Mouse (Mus musculus): Measurements from ENCODE around the gene S100a6. TPM values are rescaled to one million over a fixed set of nuclear protein-coding genes. Genes with fewer than 3 reads are reported as not detected.

Gene S100a6
- polyA plus RNA-seq, 1 experiment from 2014 or later = 5.7 TPM

- H3K4me1 ChIP-seq = peaks cover 7% of the 10 kb centered on the region
- no peaks in the 10 kb centered on the region for H3K36me3 ChIP-seq
- no peaks in the 10 kb centered on the region for H3K9me3 ChIP-seq (replicated peaks)
- 63% methylated on average over 11 of the region's 11 CpGs for WGBS (ENCODE audit: insufficient replicate concordance)
- H3K27me3 ChIP-seq (replicated peaks) = peaks cover 14% of the 10 kb centered on the region; the same call in 1 of the 2 replicates
- H3K27ac ChIP-seq = no peak overlapping the region
- H3K4me2 ChIP-seq = no peak overlapping the region
- H3K9ac ChIP-seq = no peak overlapping the region
- ATAC-seq = no peak
- no peak overlapping the region for H3K4me3 ChIP-seq
Observed at GRCm38 (mm10) chr3:90614611-90615251, 2.0 kb downstream of the S100a6 start.

DNA sequence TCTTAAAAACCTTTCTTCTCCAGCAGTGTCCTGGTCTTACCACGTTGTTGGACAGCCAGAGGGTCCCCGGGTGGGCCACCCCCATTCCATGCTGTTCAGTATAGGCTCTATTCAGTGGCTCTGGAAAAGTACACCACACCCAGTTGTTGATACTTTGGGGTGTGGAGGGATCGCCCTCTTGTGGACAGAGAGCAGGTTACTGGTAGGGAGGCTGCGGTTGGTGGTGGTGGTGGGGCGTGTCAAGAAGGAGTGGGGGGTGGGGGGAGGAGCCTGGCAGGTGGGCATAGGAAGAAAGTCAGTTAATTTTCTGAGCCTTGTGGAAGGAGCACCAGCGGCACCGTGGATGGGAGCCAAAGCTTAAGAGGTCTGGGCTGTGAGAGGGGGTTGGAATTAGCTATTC, 2.7 kb downstream of the S100a6 start:
- Histone ChIP-seq H3K27ac (no peak overlapping the region), H3K9me3 (replicated peaks) (no peaks in the 10 kb centered on the region), H3K4me2 (no peak overlapping the region), H3K27me3 (replicated peaks) (peaks cover 14% of the 10 kb centered on the region; the same call in 1 of the 2 replicates), H3K9ac (no peak overlapping the region), H3K4me3 (no peak overlapping the region), H3K36me3 (no peaks in the 10 kb centered on the region), H3K4me1 (peaks cover 7% of the 10 kb centered on the region)
- peak; percentile 46; the same call in 1 of the 2 replicates for ATAC-seq
- 5% methylated on average over 7 of the region's 7 CpGs for WGBS (ENCODE audit: insufficient replicate concordance)

DNA sequence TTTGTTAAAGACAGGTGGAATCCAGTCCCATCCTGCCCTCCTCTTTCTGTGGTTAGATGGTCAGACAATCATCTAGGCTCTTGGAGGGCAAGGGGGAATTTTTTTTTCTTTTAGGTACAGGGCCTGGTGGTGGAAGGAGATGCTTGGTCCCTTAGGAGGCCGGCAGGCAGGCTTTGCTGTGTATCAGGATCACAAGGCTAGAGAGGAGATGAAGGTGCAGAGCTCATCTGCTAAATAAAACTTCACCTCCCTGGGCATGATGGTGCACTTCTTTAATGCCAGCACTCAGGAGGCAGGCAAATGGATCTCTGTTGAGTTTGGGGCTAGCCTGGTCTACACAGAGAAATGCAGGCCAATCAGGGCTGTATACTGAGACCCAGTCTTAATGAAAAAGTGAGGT, 3.2 kb downstream of the S100a6 start:
- Histone ChIP-seq H3K4me2 (no peak overlapping the region), H3K27me3 (replicated peaks) (peaks cover 14% of the 10 kb centered on the region; the same call in 1 of the 2 replicates), H3K4me3 (no peak overlapping the region), H3K9me3 (replicated peaks) (no peaks in the 10 kb centered on the region), H3K4me1 (peaks cover 7% of the 10 kb centered on the region), H3K9ac (no peak overlapping the region), H3K27ac (no peak overlapping the region), H3K36me3 (no peaks in the 10 kb centered on the region)
- ATAC-seq = no peak
- WGBS (ENCODE audit: insufficient replicate concordance) = 67% methylated on average over 1 of the region's 1 CpGs

- no peaks in the 10 kb centered on the region for H3K36me3 ChIP-seq
- no peak for ATAC-seq
- WGBS (ENCODE audit: insufficient replicate concordance) = 0% methylated on average over 1 of the region's 1 CpGs
Observed at GRCm38 (mm10) chr3:90617586-90617985, 4.9 kb downstream of the S100a6 start.

DNA sequence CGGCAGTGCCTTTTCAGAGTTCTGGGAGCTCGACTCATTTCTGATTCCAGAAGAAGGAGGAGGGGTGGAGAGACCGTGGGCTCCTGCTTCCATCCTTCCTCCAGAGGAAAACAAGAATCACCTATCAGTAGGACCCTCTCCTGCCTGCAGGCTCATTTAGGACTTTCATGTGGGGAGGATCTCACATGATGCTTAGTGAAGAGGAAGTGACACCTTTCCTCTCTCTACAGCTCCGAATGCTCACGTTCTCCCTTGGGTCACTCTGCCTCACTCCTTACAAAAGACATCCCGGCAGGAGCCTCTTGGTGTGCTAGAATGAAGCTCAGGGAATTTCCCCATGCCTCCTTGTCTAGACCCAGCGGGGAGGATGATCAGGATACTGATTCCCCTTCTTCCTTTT, 8.9 kb downstream of the S100a6 start:
- no peak overlapping the region for H3K27ac ChIP-seq
- no peaks in the 10 kb centered on the region for H3K36me3 ChIP-seq
- H3K9ac ChIP-seq = no peak overlapping the region
- H3K9me3 ChIP-seq (replicated peaks) = no peaks in the 10 kb centered on the region
- H3K4me2 ChIP-seq = no peak overlapping the region
- WGBS (ENCODE audit: insufficient replicate concordance) = 28% methylated on average over 7 of the region's 7 CpGs
- H3K4me1 ChIP-seq = no peaks in the 10 kb centered on the region
- no peak overlapping the region for H3K4me3 ChIP-seq
- H3K27me3 ChIP-seq (replicated peaks) = peaks cover 4% of the 10 kb centered on the region; the same call in 1 of the 2 replicates
- no peak for ATAC-seq

More at GRCm38 (mm10) chr3:90617586-90617985, 4.9 kb downstream of the S100a6 start:
- Histone ChIP-seq H3K4me3 (no peak overlapping the region), H3K4me1 (peaks cover 7% of the 10 kb centered on the region), H3K9me3 (replicated peaks) (no peaks in the 10 kb centered on the region), H3K27ac (no peak overlapping the region), H3K4me2 (no peak overlapping the region), H3K27me3 (replicated peaks) (peaks cover 18% of the 10 kb centered on the region; the same call in 1 of the 2 replicates), H3K9ac (no peak overlapping the region)

- no peak for ATAC-seq
- no peaks in the 10 kb centered on the region for H3K9me3 ChIP-seq (replicated peaks)
- 49% methylated on average over 2 of the region's 2 CpGs for WGBS (ENCODE audit: insufficient replicate concordance)
- H3K27me3 ChIP-seq (replicated peaks) = peaks cover 4% of the 10 kb centered on the region; the same call in 1 of the 2 replicates
- H3K4me3 ChIP-seq = no peak overlapping the region
- no peaks in the 10 kb centered on the region for H3K36me3 ChIP-seq
- no peak overlapping the region for H3K27ac ChIP-seq
- H3K4me1 ChIP-seq = no peaks in the 10 kb centered on the region
- H3K4me2 ChIP-seq = no peak overlapping the region
- no peak overlapping the region for H3K9ac ChIP-seq
Observed at GRCm38 (mm10) chr3:90623435-90624071, 10.9 kb downstream of the S100a6 start.

DNA sequence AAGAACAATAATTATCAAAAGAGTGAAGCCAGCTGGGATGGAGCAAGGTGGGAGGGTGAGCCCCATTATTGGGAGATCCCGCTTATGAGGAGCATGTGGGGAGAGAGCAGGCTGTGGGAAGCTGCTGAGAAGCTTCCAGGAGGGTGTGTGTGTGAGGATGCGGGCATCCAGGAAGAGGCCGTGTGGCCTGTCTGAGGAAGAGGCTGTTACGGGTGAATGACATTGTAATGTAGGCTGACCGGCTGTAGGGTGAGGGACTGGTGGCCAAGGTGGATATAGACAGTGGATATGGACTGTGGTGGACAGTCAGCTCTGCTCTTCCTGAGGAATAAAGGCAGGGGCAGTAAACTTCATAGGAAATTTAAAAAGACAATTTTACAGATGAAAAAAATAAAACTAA, 12.8 kb downstream of the S100a6 start:
- no peak overlapping the region for H3K4me3 ChIP-seq
- H3K4me1 ChIP-seq = no peaks in the 10 kb centered on the region
- no peaks in the 10 kb centered on the region for H3K36me3 ChIP-seq
- ATAC-seq = no peak
- H3K9me3 ChIP-seq (replicated peaks) = no peaks in the 10 kb centered on the region
- no peak overlapping the region for H3K4me2 ChIP-seq
- 61% methylated on average over 5 of the region's 5 CpGs for WGBS (ENCODE audit: insufficient replicate concordance)
- H3K9ac ChIP-seq = no peak overlapping the region
- H3K27ac ChIP-seq = no peak overlapping the region
- H3K27me3 ChIP-seq (replicated peaks) = peaks cover 4% of the 10 kb centered on the region; the same call in 1 of the 2 replicates

GRCm38 (mm10) chr3:90626266-90627021, 13.8 kb downstream of the S100a6 start:
- Histone ChIP-seq H3K9me3 (replicated peaks) (no peaks in the 10 kb centered on the region), H3K27ac (no peak overlapping the region), H3K36me3 (no peaks in the 10 kb centered on the region), H3K4me3 (no peak overlapping the region), H3K4me1 (no peaks in the 10 kb centered on the region), H3K27me3 (replicated peaks) (no peaks in the 10 kb centered on the region), H3K4me2 (no peak overlapping the region), H3K9ac (no peak overlapping the region)
- no peak for ATAC-seq
- 61% methylated on average over 9 of the region's 9 CpGs for WGBS (ENCODE audit: insufficient replicate concordance)

GRCm38 (mm10) chr3:90627366-90627765, 14.7 kb downstream of the S100a6 start:
- no peak overlapping the region for H3K9ac ChIP-seq
- no peaks in the 10 kb centered on the region for H3K27me3 ChIP-seq (replicated peaks)
- no peak overlapping the region for H3K27ac ChIP-seq
- H3K4me2 ChIP-seq = no peak overlapping the region
- no peak for ATAC-seq
- no peak overlapping the region for H3K4me3 ChIP-seq
- no peaks in the 10 kb centered on the region for H3K9me3 ChIP-seq (replicated peaks)
- H3K4me1 ChIP-seq = no peaks in the 10 kb centered on the region
- no peaks in the 10 kb centered on the region for H3K36me3 ChIP-seq
- 76% methylated on average over 5 of the region's 5 CpGs for WGBS (ENCODE audit: insufficient replicate concordance)

DNA sequence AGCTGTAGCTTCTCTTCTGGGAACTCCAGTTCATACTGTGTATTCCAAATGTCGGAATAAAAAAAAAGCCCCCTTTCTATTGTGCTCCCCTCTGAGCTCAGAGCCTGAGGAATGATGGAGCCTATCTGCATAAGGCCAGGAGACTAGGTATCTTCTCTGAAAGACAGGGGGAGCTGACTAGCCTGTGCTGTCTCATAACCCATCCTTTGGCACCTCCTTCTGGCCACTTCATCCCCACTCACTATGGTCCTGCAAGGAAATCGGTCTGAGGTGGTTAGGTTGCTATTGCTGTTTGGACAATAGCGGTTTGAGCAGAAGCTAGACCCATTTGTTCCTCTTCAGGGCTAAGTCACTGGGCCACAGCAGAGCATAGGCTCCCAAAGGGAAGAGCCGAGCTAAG, 15.1 kb downstream of the S100a6 start:
- Histone ChIP-seq H3K4me3 (no peak overlapping the region), H3K9me3 (replicated peaks) (no peaks in the 10 kb centered on the region), H3K36me3 (no peaks in the 10 kb centered on the region), H3K9ac (no peak overlapping the region), H3K27ac (no peak overlapping the region), H3K27me3 (replicated peaks) (no peaks in the 10 kb centered on the region), H3K4me1 (no peaks in the 10 kb centered on the region), H3K4me2 (no peak overlapping the region)
- ATAC-seq = no peak
- 42% methylated on average over 4 of the region's 4 CpGs for WGBS (ENCODE audit: insufficient replicate concordance)

DNA sequence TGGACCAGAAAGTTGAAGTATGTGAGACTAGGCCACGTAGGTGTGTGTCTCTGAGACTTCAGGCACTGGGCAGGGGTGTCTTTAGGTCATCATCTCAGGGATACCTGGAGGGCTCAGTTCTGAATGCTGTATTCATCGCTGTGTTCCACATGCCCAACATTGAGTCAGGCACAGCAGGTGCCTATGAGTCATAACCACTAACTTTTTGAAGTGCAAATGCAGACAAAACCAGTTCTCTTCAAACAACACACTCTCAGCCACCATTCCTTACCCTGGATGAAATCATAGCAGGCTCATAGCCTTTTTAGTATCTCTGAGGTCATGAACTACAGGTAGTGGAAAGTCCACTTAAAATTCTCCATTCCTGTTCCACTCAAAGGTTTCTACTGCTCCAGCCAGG, 16.6 kb downstream of the S100a6 start:
- Histone ChIP-seq H3K4me2 (no peak overlapping the region), H3K4me1 (no peaks in the 10 kb centered on the region), H3K27ac (no peak overlapping the region), H3K4me3 (no peak overlapping the region), H3K27me3 (replicated peaks) (no peaks in the 10 kb centered on the region), H3K36me3 (no peaks in the 10 kb centered on the region), H3K9me3 (replicated peaks) (no peaks in the 10 kb centered on the region), H3K9ac (no peak overlapping the region)
- 59% methylated on average over 2 of the region's 2 CpGs for WGBS (ENCODE audit: insufficient replicate concordance)
- no peak for ATAC-seq

DNA sequence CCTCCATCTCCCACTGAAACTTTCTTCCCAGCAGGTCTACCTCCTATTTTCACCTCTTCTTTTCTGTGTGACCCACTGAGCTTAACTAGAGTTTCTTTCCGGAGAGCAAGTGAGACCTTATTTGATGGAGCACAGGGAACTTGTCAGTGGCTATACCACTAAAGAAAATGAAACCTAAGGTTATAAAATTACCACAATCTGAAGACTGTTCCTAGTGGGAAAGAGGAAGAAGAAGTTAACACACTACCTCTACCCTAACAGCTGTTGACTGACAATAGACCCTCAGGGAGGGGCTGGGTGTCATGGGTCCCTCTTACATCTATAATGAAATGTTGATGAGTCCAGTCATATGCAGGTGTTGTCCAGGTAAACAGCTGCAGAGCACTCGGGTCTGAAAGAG, 19.3 kb downstream of the S100a6 start:
- H3K4me2 ChIP-seq = no peak overlapping the region
- 50% methylated on average over 2 of the region's 2 CpGs for WGBS (ENCODE audit: insufficient replicate concordance)
- H3K9ac ChIP-seq = no peak overlapping the region
- no peaks in the 10 kb centered on the region for H3K36me3 ChIP-seq
- no peaks in the 10 kb centered on the region for H3K9me3 ChIP-seq (replicated peaks)
- H3K27me3 ChIP-seq (replicated peaks) = no peaks in the 10 kb centered on the region
- H3K4me1 ChIP-seq = no peaks in the 10 kb centered on the region
- no peak overlapping the region for H3K27ac ChIP-seq
- no peak for ATAC-seq
- no peak overlapping the region for H3K4me3 ChIP-seq

Measured in liver, embryonic 12.5 days (tissue).